Mouse (Mus musculus): ENCODE data around the gene Dnah9.
A peak's percentile ranks its signal among the peaks of the same experiment; 100 is the strongest.

Dnah9 gene

DNA sequence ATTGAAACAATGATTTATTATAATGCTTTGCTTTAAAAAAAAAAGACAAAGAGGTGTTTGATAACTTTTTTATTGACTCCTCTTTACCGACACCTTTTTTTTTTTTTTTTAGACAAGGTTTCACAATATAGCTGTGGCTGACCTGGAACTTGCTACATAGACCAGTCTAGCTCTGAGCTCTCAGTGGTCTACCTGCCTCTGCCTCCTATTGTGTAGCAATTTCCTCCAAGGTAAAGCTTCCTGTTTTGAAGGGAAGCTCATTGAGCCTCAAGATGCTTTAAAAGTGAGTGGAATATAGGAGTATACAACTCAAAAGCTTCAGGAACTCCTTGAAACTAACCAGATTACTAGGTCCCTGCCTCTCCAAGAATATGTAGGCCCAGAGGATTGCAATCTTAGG, 372.5 kb downstream of the Dnah9 start:
- DNase-seq (ENCODE audit: low spot score in 2 of 2), result no peak

GRCm38 (mm10) chr11:65794428-65795219, 373.7 kb downstream of the Dnah9 start:
- DNase-seq (ENCODE audit: low spot score in 2 of 2), result no peak

- peak; percentile 66 to 81 for DNase-seq (ENCODE audit: low spot score in 2 of 2)
These were observed 380.2 kb downstream of the Dnah9 start, which contains the start of gene Map2k4 for GRCm38 (mm10) chr11:65788154-65788553. Gene Map2k4, minus strand, starts transcription at chr11:65788297.

DNA sequence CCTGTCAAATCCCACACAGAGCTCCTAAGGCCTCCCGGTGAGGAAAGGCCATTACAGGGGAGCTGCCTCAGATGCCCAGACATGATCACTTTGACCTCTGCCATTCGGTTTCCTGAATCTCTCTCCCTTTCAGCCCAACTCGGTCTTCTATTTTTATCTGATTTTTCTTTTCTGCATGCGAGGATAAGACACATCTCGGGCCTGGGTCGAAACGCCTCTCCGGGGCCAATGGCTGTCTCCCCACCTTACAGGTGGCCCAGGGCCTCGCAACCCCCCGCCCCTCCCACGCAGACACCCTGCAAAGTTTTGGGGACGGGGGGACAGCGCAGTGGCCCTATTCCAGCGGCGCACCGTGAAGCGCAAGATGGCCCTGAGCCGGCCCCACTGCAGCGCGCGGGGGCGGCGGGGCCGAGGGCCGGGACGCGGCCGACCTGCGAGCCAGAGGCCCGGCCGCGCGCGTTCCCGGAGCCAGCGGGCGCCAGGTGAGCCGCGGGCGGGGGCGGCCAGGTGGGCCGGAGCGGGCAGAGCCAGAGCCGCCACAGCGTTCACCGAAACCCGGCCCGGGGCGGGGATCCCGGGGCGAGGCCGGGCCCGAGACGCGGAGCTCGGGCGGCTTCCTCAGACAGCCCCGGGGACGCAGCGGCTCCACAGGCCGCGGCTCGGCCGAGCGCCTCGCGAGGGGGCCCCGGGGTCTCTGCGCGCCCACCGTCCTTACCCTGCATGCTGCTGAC, 380.8 kb downstream of the Dnah9 start:
- peak in 1 of 2 experiments; percentile 35 for DNase-seq (ENCODE audit: low spot score in 2 of 2)

DNA sequence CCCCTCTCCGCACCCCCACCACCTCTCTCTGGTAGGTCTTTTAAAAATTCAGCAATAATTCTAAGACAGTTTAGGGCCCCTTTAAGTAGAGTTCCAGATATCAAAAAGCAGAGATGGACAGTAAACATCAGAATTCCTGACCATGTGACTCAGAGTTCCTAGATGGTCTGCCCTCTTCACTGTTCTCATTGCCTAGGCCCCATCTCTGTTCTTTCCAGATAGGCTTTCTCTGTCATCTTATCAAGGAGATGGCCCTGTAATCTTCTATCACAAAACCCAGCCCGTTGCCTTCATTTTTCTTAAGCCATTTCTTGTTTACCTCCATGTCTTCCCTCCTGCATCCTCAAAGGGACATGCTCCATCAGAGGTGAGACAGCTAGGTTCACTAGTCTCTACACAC, 382.2 kb downstream of the Dnah9 start:
- DNase-seq (ENCODE audit: low spot score in 2 of 2), result no peak

GRCm38 (mm10) chr11:65781596-65781995, 386.8 kb downstream of the Dnah9 start:
- no peak for DNase-seq (ENCODE audit: low spot score in 2 of 2)
